Mouse (Mus musculus) T-helper 1 cell (primary cell): ENCODE data around the gene Hoxb8.

Experiments
- in situ Hi-C: fragments of 300-600 bp; cut with MboI, MseI; formaldehyde crosslinking; loops from one replicate; pipeline ENCODE4 v1.15.1; 2025; ENCODE audit warnings: high pct_unique_total_duplicates

Gene Hoxb8

GRCm38 (mm10) chr11:96284774-96285734 is 3.3 kb downstream of the Hoxb8 start:
- in situ Hi-C loops: loop anchor here (5.0 kb wide), 1 partner anchor 577 kb away; no protein-coding TSS in a partner anchor

- in situ Hi-C loops: loop anchor here (5.0 kb wide), 1 partner anchor 576 kb away; no protein-coding TSS in a partner anchor
Measured at GRCm38 (mm10) chr11:96285771-96286738, 4.3 kb downstream of the Hoxb8 start, which contains the start of gene Hoxb7. Gene Hoxb7 (plus strand): TSS chr11:96286623.

- in situ Hi-C loops: loop anchor here (5.0 kb wide), 1 partner anchor 575 kb away; no protein-coding TSS in a partner anchor
Measured at GRCm38 (mm10) chr11:96286739-96287385, 5.2 kb downstream of the Hoxb8 start.

- in situ Hi-C loops: loop anchor here (5.0 kb wide), 1 partner anchor 575 kb away; no protein-coding TSS in a partner anchor
Measured at GRCm38 (mm10) chr11:96287411-96287810, 5.7 kb downstream of the Hoxb8 start.

GRCm38 (mm10) chr11:96288455-96289221 is 6.9 kb downstream of the Hoxb8 start:
- in situ Hi-C loops: loop anchor here (5.0 kb wide), 1 partner anchor 574 kb away; no protein-coding TSS in a partner anchor

GRCm38 (mm10) chr11:96289293-96289692 is 7.6 kb downstream of the Hoxb8 start:
- in situ Hi-C loops: loop anchor here (5.0 kb wide), 1 partner anchor 573 kb away; no protein-coding TSS in a partner anchor

GRCm38 (mm10) chr11:96289837-96290236 is 8.1 kb downstream of the Hoxb8 start:
- in situ Hi-C loops: loop anchor here (5.0 kb wide), 1 partner anchor 572 kb away; no protein-coding TSS in a partner anchor

- in situ Hi-C loops: no loop called here
Measured at GRCm38 (mm10) chr11:96290705-96291355, 9.1 kb downstream of the Hoxb8 start.

GRCm38 (mm10) chr11:96291681-96292564 is 10.2 kb downstream of the Hoxb8 start, which contains the start of gene Hoxb6:
Gene Hoxb6 (plus strand): TSS chr11:96292476.
- in situ Hi-C loops: no loop called here

GRCm38 (mm10) chr11:96292565-96293301 is 11.0 kb downstream of the Hoxb8 start:
- in situ Hi-C loops: no loop called here

- in situ Hi-C loops: no loop called here
Measured at GRCm38 (mm10) chr11:96293302-96293921, 11.7 kb downstream of the Hoxb8 start.

GRCm38 (mm10) chr11:96294245-96295091 is 12.8 kb downstream of the Hoxb8 start:
- in situ Hi-C loops: no loop called here

GRCm38 (mm10) chr11:96295092-96295835 is 13.6 kb downstream of the Hoxb8 start:
- in situ Hi-C loops: no loop called here

- in situ Hi-C loops: no loop called here
Measured at GRCm38 (mm10) chr11:96296997-96297396, 15.3 kb downstream of the Hoxb8 start.

- in situ Hi-C loops: no loop called here
Measured at GRCm38 (mm10) chr11:96297428-96297827, 15.7 kb downstream of the Hoxb8 start.
